Mouse (Mus musculus): ENCODE data around the gene Rps2.
"Not testable (repeated sequence)": the region's sequence is repeated elsewhere in the genome, so short reads cannot be mapped to it uniquely, and the experiment has no call there.

Rps2 gene

DNA sequence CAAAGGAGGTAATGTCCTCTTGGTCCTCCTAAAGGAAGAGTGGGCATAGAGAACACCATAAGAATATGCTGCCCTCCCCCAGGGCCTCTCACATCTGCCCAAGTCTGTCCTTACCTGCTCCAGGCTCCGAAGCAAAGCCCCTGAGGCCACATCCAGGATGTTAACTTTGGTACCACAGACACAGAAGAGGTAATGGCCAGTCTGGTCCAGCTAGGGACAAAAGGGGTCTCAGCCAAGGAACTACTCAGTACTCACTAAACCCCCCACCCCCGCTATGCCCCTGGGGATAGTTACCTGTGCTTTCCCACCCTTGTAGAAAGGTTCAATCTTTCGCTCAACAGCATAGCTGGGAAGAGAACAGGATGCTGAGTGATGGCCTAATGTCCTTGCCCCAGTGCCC is 12.1 kb upstream of the Rps2 start:
- no peak for DNase-seq (ENCODE audit: low spot score)

DNA sequence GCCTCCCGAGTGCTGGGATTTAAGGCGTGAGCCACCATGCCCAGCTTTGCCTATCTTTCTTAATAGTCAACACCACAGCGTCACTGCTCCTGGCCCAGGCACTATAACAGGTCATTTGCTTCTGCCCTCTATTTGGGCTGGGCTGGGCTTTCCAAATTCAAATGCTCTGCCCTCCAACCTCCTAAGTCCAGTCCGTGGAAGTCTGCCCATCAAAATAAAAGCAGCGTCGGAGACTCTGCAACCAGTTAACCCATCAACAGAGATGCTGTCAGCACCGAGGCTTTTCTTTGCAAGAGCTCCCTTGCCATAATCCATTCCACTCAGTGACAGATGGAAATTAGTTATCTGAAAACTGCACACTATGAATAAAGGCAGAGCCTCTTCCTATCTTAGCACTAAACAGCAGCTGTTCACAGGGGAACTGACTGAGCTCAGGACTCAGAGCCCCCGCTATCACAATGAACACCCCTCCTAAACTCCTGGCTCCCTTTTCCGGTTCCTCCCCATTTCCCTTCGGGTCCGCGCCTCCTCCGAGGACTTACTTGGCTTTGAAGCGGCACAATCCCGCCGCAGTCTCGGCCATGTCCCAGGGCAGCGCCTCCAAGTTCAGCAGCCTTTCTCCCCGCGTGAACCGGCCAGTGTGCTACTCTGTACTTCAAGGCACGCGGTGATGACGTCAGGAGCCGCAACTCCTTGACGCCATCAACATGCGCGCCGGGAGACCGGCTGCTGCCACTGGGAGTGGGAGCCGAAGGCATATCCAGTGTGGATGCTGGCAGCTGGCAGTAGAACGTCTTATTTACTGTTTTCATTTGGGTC is 10.7 kb upstream of the Rps2 start, which contains the start of gene Tbl3:
Tbl3 (minus strand) TSS at position 679 of the 819 bp plus-strand sequence.
- peak; percentile 94 for DNase-seq (ENCODE audit: low spot score)

DNA sequence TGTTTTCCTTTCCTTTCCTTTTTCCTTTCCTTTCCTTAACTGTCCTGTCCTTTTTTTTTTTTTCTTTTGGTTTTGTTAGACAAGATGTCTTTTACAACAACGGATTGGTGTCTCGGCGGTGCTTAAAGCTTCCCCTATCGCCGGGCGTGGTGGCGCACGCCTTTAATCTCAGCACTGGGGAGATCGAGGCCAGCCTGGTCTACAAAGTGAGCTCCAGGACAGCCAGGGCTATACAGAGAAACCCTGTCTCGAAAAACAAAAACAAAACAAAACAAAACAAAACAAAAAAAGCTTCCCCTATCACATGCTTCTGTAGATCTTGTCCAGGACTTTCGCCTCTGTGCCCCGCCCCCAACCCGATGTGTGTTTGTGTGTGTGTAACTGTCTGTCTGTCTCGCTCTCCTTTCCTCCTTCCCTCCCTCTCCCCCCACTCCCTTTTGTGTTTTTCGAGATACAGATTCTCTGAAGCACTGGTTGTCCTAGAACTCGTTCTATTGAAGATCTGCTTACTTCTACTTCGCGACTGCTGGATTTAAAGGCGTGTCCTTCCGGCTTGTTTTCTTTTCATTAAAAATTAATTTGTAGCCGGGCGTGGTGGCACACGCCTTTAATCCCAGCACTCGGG is 10.0 kb upstream of the Rps2 start:
- DNase-seq (ENCODE audit: low spot score), result no peak

DNA sequence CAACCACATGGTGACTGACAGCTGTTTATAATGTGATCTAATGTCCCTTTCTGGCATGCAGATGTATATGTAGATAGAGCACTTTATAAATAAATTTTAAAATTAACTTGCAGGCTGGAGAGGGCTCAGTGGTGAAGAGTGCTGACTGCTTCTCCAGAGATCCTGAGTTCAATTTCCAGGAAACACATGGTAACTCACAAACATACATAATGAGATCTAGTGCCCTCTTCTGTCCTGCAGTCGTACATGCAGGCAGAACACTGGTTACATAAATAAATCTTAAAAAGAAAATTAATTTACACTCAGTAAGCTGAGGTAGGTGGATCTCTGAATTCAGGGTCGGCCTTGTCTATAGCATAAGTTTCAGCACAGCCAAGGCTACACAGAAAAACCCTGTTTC is 9.3 kb upstream of the Rps2 start:
- DNase-seq (ENCODE audit: low spot score), result no peak

DNA sequence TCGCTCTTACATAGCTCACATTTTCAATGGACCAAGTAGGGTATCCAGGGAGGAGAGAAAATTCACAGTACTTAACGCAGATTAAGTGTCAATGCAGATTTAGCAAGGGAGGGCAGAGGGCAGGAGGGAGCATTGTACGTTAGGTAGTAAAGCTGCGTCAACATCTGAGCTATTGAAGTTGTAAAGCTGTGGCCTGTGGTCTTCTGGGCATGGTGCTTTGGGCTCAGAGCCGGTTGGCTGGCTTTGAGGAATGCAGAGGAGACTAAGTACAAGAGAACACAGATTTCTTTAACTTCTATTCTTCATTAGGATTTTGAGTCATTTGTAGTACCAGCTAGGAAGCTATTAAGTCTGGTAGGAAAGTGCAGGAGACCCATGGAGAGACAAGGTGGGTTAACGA is 2.4 kb upstream of the Rps2 start:
- DNase-seq (ENCODE audit: low spot score), result no peak

DNA sequence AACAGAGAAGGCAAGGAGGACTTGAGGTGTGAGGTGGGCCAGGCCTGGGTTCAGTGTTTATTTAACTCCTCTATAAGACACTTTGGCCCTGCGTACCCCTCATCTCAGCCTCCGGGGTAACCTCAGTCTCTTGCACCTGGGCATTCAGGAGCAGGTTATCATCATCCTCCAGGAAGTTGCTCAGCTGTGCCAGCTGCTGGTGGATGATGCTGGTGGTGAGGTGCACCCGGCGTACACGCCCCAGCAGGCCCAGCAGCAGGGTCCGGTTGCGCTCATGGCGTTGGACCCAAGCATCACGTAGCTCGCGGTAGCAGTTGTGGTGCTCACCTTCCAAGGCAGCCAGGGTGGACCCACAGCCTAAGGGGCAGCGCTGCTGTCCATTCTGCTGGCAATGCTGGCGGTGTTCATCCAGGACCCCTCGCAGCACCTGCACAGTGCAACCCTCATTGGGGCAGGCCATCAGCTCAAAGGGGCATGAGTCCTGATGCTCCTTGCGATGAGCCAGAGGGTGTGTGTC is 1.7 kb upstream of the Rps2 start:
- DNase-seq (ENCODE audit: low spot score), result no peak

DNA sequence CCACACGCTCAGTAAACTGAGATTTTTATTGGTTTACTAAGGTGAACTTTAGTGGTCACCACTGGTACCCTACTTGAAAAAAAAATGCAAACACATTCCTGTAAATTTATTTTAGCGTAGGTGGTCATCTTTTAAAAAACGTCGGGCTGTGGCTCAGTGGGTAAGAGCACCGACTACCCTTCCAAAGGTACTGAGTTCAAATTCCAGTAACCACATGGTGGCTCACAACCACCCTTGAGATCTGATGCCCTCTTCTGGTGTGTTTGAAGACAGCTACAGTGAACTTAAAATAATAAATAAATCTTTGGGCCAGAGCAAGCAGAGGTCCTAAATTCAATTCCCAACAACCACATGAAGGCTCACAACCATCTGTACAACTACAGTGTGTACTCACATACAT is 1.0 kb downstream of the Rps2 start:
- not testable (repeated sequence) for DNase-seq (ENCODE audit: low spot score)

DNA sequence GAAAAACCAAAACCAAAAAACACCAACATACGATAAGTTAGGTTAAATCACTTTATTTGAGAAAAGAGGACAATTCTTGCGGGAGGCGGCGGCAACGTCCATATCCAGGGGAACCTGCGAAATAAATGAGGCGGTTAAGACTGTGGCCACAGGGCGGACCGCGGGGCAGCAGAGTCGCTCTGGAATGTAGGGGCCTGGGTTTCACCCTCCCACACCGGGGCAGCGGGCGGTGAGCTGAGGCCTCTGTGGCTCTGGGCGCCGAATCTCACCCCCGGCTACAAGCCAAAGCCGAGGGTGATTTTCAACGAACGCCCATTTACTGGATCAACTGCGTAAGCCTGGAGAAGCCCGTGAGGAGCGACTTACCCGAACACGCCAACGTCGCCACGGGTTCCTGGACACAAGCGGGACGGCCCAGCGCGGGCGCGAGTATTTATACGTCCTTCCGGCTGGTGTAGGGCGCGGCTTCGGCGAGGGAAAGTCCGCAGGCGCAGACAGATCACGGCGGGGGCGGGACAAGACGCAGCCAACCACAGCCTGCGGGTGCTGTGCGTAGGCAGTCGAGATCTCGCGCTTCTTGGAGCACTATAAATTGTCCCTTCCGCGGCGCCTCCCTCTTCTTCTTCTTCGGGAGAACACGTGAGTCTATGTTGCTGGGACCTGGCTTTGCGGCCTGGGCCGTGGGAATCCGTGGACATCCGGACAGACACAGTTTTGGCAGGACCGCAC is 1.7 kb downstream of the Rps2 start:
- DNase-seq (ENCODE audit: low spot score), result peak; percentile 99

DNA sequence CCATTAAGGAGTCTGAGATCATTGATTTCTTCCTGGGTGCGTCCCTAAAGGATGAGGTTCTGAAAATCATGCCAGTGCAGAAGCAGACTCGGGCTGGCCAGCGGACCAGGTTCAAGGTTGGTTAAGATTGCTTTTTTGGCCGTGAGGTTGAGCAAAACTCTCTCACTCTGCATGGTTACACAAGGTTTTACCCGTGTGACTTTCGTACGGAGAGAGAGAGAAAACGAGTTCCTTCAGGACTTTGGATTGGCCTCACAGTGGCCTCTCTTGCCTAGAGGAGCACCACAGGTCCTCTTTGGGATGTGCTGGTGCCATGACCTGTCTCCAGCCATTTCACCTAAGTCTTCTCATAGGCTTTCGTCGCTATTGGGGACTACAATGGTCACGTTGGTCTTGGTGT is 2.7 kb downstream of the Rps2 start:
- DNase-seq (ENCODE audit: low spot score), result not testable (repeated sequence)

DNA sequence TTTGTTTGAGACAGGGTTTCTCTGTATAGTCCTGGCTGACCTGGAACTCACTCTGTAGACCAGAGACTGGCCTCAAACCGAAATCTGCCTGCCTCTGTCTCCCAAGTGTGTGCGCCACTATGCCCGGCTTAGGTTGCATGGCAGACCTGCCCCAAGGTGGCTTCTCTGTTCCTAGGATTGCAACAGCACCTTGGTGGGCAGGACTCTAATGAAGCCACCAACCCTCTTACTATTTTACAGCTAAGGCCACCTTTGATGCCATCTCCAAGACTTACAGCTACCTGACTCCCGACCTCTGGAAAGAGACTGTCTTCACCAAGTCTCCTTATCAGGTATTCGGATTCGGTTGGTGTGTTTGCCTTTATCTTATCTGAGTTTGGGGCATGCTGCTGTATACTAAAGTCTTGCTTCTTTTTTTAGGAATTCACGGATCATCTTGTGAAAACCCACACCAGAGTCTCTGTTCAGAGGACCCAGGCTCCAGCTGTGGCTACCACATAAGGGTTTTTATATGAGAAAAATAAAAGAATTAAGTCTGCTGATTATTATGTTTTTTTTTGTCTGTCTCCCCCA is 3.6 kb downstream of the Rps2 start:
- not testable (repeated sequence) for DNase-seq (ENCODE audit: low spot score)

DNA sequence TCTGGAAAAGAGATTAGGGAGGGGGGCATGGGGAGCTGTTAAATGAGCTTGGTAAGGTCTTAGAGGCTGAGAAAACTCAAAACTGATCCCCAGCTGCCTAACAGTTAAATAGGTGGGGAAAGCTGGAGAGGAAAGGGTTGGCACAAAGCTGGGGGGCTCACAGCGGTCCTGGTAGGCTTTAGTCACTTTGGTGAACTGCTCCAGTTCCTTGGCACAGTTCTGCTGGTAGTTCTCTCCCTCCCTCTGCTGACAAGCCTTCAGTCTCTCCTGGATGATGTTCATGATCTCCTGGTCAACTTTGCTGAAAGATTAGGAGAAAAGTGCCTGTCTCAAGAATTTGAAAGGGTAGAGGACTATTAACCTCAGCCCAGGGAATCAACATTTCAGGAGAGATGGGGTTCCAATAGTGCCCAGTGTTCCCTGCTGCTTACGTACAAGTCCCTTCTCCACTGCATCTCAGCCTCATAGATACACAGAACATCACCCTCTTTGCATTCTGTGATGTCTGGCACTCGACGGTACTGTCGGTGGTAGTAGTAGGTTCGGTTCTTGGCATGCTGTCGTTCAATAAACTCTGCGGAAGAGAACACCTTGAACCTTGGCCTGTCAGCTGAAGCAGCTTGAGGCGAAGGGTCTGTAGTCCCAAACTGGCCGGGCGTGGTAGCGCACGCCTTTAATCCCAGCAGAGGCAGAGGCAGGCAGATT is 4.5 kb downstream of the Rps2 start:
- DNase-seq (ENCODE audit: low spot score), result no peak

DNA sequence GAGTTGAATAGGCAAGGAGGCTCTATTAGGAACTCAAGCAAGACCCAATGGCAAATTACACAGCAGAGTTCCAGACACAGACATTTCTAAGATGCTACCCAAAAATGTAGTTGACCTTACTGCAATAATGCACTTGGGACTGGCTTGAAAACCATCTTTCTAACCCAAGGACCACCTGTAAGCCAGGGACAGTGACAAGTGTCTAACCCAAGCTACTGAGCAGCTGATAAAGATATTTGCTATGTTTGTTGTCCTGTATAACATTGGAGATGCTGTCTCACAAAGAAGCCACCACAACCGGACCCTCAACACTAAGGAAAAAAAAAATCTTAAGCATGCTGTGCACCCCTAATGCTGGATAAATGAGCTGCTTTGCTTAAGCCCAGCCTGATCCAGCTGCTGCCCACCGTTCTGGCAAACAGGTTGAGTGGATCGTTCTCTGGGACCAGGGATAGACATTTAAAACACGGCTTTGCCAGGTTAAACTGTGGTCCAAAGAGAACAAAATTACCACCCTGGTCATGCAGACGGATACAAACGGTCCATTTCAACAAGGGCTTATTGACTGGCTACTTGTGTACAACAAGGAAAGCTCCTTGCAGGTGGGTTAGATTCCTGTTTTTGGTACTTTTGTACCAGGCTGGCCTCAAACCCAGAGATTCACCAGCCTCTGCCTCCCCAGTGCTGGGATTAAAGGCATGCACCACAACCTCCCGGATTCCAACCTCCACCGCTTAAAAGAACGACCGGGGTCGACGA is 5.4 kb downstream of the Rps2 start:
- DNase-seq (ENCODE audit: low spot score), result no peak

DNA sequence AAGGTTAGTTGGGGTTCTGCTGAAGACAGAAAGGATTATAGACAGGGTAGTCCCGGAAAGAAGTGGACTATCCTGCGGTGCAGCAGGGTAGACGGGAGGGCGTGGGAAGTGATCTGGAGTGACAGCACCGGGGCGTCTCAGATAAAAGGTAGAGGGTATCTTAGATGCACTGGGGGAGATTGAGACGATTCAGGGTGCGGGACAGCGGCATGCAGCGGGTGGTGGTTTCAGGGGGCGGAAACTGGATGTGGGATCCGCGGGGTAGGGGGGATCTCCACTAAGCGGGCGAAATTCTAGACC is 5.9 kb downstream of the Rps2 start:
- no peak for DNase-seq (ENCODE audit: low spot score)

DNA sequence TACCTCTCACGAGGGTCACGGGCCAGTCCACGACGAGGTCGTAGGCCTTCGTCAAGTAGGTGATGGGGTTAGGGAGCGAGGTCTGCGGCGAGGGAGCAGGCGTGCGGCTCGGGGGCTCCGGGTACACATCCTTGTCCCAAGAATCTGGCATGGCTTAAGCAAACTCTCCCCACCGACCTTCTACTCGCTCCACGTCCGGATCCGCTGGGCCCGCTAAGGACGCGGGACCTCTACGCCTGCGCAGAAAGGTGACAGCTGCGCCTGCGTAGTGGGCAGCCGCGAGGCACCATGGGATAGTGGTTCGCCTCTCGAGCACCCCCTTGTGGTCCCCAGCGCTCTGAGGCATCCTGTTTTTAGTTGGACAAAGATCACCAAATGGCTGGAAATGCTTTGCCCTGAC is 6.3 kb downstream of the Rps2 start, which contains the start of gene Ndufb10:
Ndufb10 (minus strand) TSS at position 295 of the 400 bp plus-strand sequence.
- peak; percentile 98 for DNase-seq (ENCODE audit: low spot score)

DNA sequence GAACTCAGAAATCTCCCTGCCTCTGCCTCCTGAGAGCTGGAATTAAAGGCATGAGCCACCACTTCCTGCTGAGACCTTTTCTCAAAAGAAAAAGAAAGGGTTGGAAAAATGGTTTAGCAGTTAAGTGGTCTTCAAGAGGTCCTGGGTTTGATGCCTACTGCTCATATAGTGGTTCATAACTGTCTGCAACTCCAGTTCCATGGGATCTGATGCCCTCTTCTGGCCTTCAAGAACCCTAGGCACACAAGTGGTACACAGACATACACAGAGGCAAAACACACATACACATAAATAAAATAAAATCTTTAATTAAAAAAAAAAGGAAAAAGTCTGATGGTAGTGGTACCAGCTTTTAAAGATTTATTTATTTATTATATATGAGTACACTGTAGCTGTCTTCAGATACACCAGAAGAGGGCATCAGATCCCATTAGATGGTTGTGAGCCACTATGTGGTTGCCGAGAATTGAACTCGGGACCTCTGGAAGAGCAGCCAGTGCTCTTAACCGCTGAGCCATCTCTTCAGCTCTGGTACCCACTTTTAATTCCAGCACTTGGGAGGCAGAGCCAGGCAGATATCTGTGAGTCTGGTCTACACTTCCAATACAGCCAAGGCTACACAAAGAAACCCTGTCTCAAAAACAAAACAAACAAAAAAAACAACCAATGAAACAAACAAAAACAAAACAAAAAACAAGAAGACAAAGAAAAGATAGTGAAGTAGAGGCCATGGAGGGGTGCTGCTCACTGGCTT is 7.9 kb downstream of the Rps2 start:
- no peak for DNase-seq (ENCODE audit: low spot score)

DNA sequence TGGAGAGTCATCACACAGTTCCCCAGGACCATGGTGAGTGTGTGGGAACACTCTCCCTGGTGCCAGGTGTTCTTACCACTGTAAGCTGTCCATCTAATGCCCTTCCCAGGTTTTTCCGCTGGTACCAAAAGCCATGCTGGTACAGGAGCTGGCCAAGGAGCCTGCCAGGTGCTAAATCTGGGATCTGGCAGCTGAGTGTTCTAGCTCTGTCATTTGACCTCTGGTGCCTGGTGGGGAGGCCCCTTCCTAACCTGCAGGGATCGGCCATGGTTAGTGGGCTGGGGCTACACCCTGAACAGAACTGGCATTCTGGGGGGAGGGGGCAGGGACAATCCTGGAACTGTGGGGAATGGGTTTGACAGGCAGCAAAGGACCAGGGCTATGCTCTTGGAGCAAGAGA is 9.7 kb downstream of the Rps2 start, which contains the start of gene Rpl3l:
Rpl3l (plus strand) TSS at position 203 of the 400 bp plus-strand sequence.
- no peak for DNase-seq (ENCODE audit: low spot score)

DNA sequence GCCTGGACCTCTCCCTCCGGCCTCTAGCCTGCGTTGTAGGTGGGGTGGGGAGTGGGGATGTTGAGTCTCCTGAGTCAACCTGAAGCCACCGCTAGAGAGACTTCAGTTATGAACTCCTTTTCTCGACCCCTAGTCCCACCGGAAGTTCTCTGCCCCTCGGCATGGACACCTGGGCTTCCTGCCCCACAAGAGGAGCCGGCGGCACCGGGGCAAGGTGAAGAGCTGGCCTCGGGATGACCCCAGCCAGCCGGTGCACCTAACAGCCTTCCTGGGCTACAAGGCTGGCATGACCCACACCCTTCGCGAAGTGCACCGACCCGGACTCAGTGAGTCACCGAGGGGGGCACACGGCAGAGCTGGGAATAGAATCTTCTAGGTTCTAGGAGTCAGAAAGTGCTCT is 10.3 kb downstream of the Rps2 start:
- no peak for DNase-seq (ENCODE audit: low spot score)

DNA sequence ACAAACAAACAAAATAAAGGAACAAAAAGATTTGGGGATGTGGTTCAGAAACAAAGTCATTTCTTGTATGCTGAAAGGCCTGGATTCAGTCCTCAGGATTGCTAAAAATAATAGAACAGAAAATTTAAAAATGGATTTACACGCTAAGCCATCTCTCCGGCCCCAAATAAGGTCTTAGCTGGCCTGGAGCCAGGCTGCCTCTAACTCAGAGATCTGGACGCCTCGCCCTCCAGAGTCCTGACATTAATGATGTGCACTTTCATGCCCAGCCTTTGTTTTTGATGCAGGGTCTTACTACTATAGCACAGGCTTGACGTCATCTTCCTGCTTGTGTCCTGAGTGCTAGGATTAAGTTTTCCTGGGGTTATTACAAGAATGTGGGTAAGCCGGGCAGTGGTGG is 11.2 kb downstream of the Rps2 start:
- DNase-seq (ENCODE audit: low spot score), result no peak

DNA sequence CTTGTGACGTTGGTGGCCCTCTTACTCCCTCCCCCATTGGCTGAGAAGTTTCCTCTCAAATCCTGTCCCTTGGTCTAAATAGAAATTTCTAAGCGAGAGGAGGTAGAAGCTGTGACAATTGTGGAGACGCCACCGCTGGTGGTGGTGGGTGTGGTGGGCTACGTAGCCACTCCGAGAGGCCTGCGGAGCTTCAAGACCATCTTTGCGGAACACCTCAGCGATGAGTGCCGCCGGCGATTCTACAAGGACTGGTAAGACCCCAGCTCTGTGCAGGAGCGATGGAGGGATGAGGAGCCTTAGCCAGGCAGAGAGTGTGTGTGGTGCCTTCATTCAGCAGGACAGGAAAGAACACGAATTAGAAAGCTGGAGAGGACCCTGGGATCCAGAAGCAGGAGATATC is 12.9 kb downstream of the Rps2 start:
- no peak for DNase-seq (ENCODE audit: low spot score)

DNA sequence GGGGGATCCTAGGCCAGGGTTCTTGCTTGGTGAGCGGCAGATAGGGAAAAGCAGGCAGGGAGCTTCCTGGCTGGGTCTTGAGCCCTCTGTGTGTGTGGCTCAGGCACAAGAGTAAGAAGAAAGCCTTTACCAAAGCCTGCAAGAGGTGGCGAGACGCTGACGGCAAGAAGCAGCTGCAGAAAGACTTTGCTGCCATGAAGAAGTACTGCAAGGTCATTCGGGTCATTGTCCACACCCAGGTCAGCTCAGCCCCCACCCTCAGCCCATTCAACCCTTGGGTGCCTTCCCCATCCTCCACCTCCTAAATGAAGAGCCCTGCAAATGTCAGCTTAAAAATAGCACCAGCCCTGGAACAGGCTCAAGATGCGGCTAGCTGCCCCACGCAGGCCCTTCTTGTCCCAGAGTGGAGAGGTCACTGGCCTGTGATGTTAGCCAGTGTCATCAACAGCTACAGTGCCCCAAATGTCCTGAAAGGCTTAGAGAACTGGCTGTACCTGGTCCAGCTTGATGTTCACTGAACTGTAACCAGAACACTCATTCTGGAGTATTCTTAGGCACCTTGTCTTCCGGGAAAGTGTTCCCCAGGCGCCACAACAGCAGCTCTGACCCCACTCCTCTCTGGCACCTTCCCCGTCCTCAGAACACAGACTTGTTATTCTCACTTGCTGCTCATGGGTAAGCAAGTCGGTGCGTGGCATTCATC is 14.5 kb downstream of the Rps2 start:
- DNase-seq (ENCODE audit: low spot score), result no peak

Data from layer of hippocampus, adult 11-12 months (tissue).